Mouse (Mus musculus): ENCODE results near the gene Gpt2. TPM values are rescaled to one million over a fixed set of nuclear protein-coding genes. Genes with fewer than 3 reads are reported as not detected.
A peak's percentile ranks its signal among the peaks of the same experiment; 100 is the strongest.

Gpt2 gene
- polyA plus RNA-seq, 1 experiment from 2014 or later: 30.2 TPM

DNA sequence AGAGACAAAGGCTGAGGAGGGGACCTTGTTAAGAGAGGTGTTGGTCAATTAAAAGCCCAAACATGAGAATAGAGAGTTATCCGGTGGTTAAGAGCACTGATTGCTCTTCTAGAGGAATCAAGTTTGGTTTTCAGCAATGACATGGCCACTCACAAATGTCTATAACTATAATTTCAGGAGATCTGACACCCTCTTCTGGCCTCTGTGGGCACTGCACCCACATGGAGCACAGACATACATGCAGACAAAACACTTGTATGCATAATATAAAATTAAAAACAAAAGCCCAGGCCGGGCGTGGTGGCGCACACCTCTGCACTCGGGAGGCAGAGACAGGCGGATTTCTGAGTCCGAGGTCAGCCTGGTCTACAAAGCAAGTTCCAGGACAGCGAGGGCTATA lies 2.8 kb upstream of the Gpt2 start:
- Histone ChIP-seq H3K9ac (no peak overlapping the region), H3K4me3 (no peak overlapping the region), H3K4me2 (no peak overlapping the region), H3K9me3 (replicated peaks) (no peaks in the 10 kb centered on the region), H3K36me3 (ENCODE audit: poor library complexity, severe bottlenecking) (0 out of 2 replicates have a peak, but pooled peaks cover under 1% of the 10 kb centered on the region), H3K27me3 (no peaks in the 10 kb centered on the region), H3K27ac (no peak overlapping the region), H3K4me1 (peaks cover 16% of the 10 kb centered on the region; the same call in 1 of the 2 replicates)
- ATAC-seq: no peak
- WGBS: 94% methylated on average over 8 of the region's 8 CpGs

GRCm38 (mm10) chr8:85492940-85493931 lies 860 bp downstream of the Gpt2 start:
- WGBS: 5% methylated on average over 44 of the region's 49 CpGs
- H3K27ac ChIP-seq: 0 out of 2 replicates have a peak overlapping the region, but pooled peaks have one; percentile 19
- peak overlapping the region; percentile 92 for H3K4me2 ChIP-seq
- 0 out of 2 replicates have a peak, but pooled peaks cover 16% of the 10 kb centered on the region for H3K36me3 ChIP-seq (ENCODE audit: poor library complexity, severe bottlenecking)
- peaks cover 20% of the 10 kb centered on the region; the same call in 1 of the 2 replicates for H3K4me1 ChIP-seq
- peak overlapping the region; percentile 91 for H3K4me3 ChIP-seq
- no peaks in the 10 kb centered on the region for H3K9me3 ChIP-seq (replicated peaks)
- peak; percentile 39; the same call in 1 of the 2 replicates for ATAC-seq
- H3K27me3 ChIP-seq: no peaks in the 10 kb centered on the region
- H3K9ac ChIP-seq: peak overlapping the region; percentile 92

DNA sequence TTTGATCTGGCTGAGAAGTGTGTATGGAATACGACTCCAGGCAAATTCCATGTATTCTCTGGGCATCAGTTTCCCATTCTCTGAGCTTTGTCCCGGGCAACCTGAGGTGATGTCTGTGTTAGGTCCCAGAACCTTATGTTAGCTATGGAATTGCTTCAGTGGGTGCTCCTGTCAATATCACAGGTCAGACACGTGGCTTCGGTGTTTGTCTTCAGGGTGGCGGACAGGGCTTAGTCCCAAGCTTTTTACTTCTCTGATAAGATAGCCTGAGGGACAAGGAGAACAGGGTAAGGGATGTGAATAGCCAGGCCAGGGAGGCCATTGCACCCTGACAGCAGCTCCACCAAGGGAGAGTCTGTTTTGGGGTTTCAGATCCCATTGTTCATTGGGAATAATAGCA lies 3.7 kb downstream of the Gpt2 start:
- H3K9ac ChIP-seq: no peak overlapping the region

GRCm38 (mm10) chr8:85496778-85497177 lies 4.4 kb downstream of the Gpt2 start:
- Histone ChIP-seq H3K36me3 (ENCODE audit: poor library complexity, severe bottlenecking) (0 out of 2 replicates have a peak, but pooled peaks cover 16% of the 10 kb centered on the region), H3K4me1 (peaks cover 45% of the 10 kb centered on the region), H3K4me2 (no peak overlapping the region), H3K9me3 (replicated peaks) (no peaks in the 10 kb centered on the region), H3K27ac (no peak overlapping the region), H3K4me3 (no peak overlapping the region), H3K9ac (no peak overlapping the region), H3K27me3 (no peaks in the 10 kb centered on the region)
- 95% methylated on average over 4 of the region's 4 CpGs for WGBS
- ATAC-seq: no peak

More for the DNA sequence above, 3.7 kb downstream of the Gpt2 start:
- 86% methylated on average over 5 of the region's 5 CpGs for WGBS
- H3K4me3 ChIP-seq: no peak overlapping the region
- ATAC-seq: no peak
- H3K4me1 ChIP-seq: peaks cover 40% of the 10 kb centered on the region
- H3K27me3 ChIP-seq: no peaks in the 10 kb centered on the region
- 0 out of 2 replicates have a peak, but pooled peaks cover 16% of the 10 kb centered on the region for H3K36me3 ChIP-seq (ENCODE audit: poor library complexity, severe bottlenecking)
- H3K27ac ChIP-seq: no peak overlapping the region
- no peaks in the 10 kb centered on the region for H3K9me3 ChIP-seq (replicated peaks)
- H3K4me2 ChIP-seq: no peak overlapping the region

- Histone ChIP-seq H3K4me3 (no peak overlapping the region), H3K27ac (no peak overlapping the region), H3K9me3 (replicated peaks) (no peaks in the 10 kb centered on the region), H3K4me1 (peaks cover 36% of the 10 kb centered on the region), H3K27me3 (no peaks in the 10 kb centered on the region), H3K36me3 (ENCODE audit: poor library complexity, severe bottlenecking) (peaks cover 20% of the 10 kb centered on the region), H3K9ac (0 out of 2 replicates have a peak overlapping the region, but pooled peaks have one; percentile 2), H3K4me2 (no peak overlapping the region)
- 16% methylated on average over 2 of the region's 2 CpGs for WGBS
- no peak for ATAC-seq
Measured at GRCm38 (mm10) chr8:85498577-85498976, 6.2 kb downstream of the Gpt2 start.

DNA sequence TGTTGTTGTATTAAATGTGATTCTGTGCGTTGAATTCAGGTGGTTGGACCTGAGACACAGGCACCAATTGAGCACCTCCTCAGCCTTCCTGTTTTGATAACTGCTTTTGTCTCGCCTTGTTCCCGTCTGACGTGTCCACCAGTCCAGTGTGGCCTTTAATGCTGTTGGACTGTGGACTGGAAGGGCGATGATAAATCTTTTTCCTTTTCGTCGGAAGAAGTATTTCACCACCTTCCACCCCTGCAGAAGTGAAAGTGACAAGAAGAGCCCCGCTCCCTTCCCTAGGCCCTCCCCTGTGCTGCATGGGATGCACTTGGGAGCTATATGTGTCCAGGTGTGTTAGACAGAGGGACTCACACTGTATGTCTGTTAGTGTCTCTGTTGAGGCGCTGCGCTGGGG lies 8.1 kb downstream of the Gpt2 start:
- H3K9ac ChIP-seq: no peak overlapping the region
- no peaks in the 10 kb centered on the region for H3K27me3 ChIP-seq
- no peaks in the 10 kb centered on the region for H3K9me3 ChIP-seq (replicated peaks)
- ATAC-seq: peak; percentile 27; the same call in 1 of the 2 replicates
- H3K36me3 ChIP-seq (ENCODE audit: poor library complexity, severe bottlenecking): peaks cover 30% of the 10 kb centered on the region
- H3K4me3 ChIP-seq: no peak overlapping the region
- no peak overlapping the region for H3K4me2 ChIP-seq
- peak overlapping the region; percentile 70 for H3K27ac ChIP-seq
- WGBS: 93% methylated on average over 10 of the region's 10 CpGs
- peaks cover 25% of the 10 kb centered on the region for H3K4me1 ChIP-seq

- no peak overlapping the region for H3K4me2 ChIP-seq
- no peaks in the 10 kb centered on the region for H3K9me3 ChIP-seq (replicated peaks)
- H3K27me3 ChIP-seq: no peaks in the 10 kb centered on the region
- ATAC-seq: peak; percentile 65
- H3K27ac ChIP-seq: peak overlapping the region; percentile 70
- H3K36me3 ChIP-seq (ENCODE audit: poor library complexity, severe bottlenecking): peaks cover 37% of the 10 kb centered on the region
- no peak overlapping the region for H3K4me3 ChIP-seq
- WGBS: 65% methylated on average over 11 of the region's 11 CpGs
- H3K4me1 ChIP-seq: peaks cover 25% of the 10 kb centered on the region
- H3K9ac ChIP-seq: no peak overlapping the region
Measured at GRCm38 (mm10) chr8:85500955-85501685, 8.7 kb downstream of the Gpt2 start.

GRCm38 (mm10) chr8:85502381-85502780 lies 10.0 kb downstream of the Gpt2 start:
- 85% methylated on average over 2 of the region's 2 CpGs for WGBS
- no peak overlapping the region for H3K4me2 ChIP-seq
- no peaks in the 10 kb centered on the region for H3K9me3 ChIP-seq (replicated peaks)
- no peaks in the 10 kb centered on the region for H3K27me3 ChIP-seq
- H3K9ac ChIP-seq: no peak overlapping the region
- peaks cover 25% of the 10 kb centered on the region for H3K4me1 ChIP-seq
- H3K36me3 ChIP-seq (ENCODE audit: poor library complexity, severe bottlenecking): peaks cover 38% of the 10 kb centered on the region
- no peak for ATAC-seq
- H3K4me3 ChIP-seq: no peak overlapping the region
- H3K27ac ChIP-seq: no peak overlapping the region

DNA sequence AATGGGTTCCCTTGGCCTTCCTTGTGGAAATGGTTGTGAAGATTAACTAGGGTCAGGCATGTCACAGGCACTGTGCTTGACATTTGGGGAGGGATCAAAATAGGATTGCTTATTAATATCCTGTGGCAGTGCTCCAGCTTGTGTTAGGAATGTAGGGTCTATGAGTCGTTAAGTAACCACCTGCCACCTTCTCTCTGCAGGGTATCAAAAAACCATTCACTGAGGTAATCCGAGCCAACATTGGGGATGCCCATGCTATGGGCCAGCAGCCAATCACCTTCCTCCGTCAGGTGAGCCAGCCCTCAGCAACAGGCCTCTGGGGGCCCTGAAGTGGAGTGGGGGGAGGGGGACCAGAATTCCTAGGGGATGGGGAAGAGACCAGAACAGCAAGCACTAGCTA lies 10.7 kb downstream of the Gpt2 start:
- H3K27me3 ChIP-seq: no peaks in the 10 kb centered on the region
- H3K4me1 ChIP-seq: peaks cover 25% of the 10 kb centered on the region
- 52% methylated on average over 3 of the region's 3 CpGs for WGBS
- H3K4me3 ChIP-seq: no peak overlapping the region
- no peak overlapping the region for H3K4me2 ChIP-seq
- no peak for ATAC-seq
- H3K36me3 ChIP-seq (ENCODE audit: poor library complexity, severe bottlenecking): peaks cover 45% of the 10 kb centered on the region
- H3K27ac ChIP-seq: no peak overlapping the region
- no peaks in the 10 kb centered on the region for H3K9me3 ChIP-seq (replicated peaks)
- H3K9ac ChIP-seq: no peak overlapping the region

DNA sequence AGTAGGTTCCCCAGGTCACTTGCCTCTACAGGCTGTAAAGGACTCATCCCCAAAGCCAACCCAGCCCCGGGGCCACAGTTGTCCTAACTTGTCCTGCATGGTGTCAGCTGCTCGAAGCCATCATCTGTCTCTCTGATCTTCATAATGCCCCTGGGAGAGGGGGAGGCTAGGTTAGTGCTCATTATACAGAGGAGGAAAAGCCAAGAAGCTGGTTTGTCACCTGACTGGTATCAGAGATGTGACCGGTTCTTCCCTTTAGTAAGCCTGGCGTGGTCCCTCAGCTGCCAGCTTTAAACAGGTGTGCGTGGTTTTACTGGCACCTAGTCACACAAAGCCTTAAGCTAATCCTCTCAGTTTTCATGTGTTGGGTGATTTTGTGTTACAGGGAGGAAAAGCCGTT lies 12.3 kb downstream of the Gpt2 start:
- Histone ChIP-seq H3K4me2 (no peak overlapping the region), H3K4me1 (peaks cover 16% of the 10 kb centered on the region), H3K4me3 (no peak overlapping the region), H3K27me3 (no peaks in the 10 kb centered on the region), H3K9ac (no peak overlapping the region), H3K36me3 (ENCODE audit: poor library complexity, severe bottlenecking) (peaks cover 61% of the 10 kb centered on the region), H3K9me3 (replicated peaks) (no peaks in the 10 kb centered on the region), H3K27ac (no peak overlapping the region)
- WGBS: 88% methylated on average over 6 of the region's 6 CpGs
- no peak for ATAC-seq

GRCm38 (mm10) chr8:85506620-85507019 lies 14.2 kb downstream of the Gpt2 start:
- no peaks in the 10 kb centered on the region for H3K9me3 ChIP-seq (replicated peaks)
- no peak overlapping the region for H3K9ac ChIP-seq
- H3K27ac ChIP-seq: no peak overlapping the region
- no peak for ATAC-seq
- 77% methylated on average over 4 of the region's 4 CpGs for WGBS
- no peaks in the 10 kb centered on the region for H3K27me3 ChIP-seq
- no peak overlapping the region for H3K4me3 ChIP-seq
- no peak overlapping the region for H3K4me2 ChIP-seq
- peaks cover 80% of the 10 kb centered on the region for H3K36me3 ChIP-seq (ENCODE audit: poor library complexity, severe bottlenecking)
- peaks cover under 1% of the 10 kb centered on the region; the same call in 1 of the 2 replicates for H3K4me1 ChIP-seq

GRCm38 (mm10) chr8:85508661-85509060 lies 16.3 kb downstream of the Gpt2 start:
- Histone ChIP-seq H3K4me3 (no peak overlapping the region), H3K27ac (no peak overlapping the region), H3K27me3 (no peaks in the 10 kb centered on the region), H3K4me2 (no peak overlapping the region), H3K4me1 (no peaks in the 10 kb centered on the region), H3K9me3 (replicated peaks) (no peaks in the 10 kb centered on the region), H3K9ac (no peak overlapping the region), H3K36me3 (ENCODE audit: poor library complexity, severe bottlenecking) (peaks cover 92% of the 10 kb centered on the region)
- WGBS: 86% methylated on average over 4 of the region's 4 CpGs
- ATAC-seq: no peak
